Mouse (Mus musculus) cortical plate, adult 2 months (tissue): ENCODE measurements around the gene Fbxl8. TPM values are rescaled to one million over a fixed set of nuclear protein-coding genes. Genes with fewer than 3 reads are reported as not detected.

ENCODE experiments used
- H3K27ac ChIP-seq: fragments of 200-500 bp; 2 replicates; pipeline ENCODE4 v1.5.1; 2012; ENCODE audit warnings: low read length, control low read depth, inconsistent platforms; ENCODE audit not compliant: insufficient read depth
- H3K4me1 ChIP-seq: fragments of 200-500 bp; 2 replicates; pipeline ENCODE4 v1.6.1; 2011; ENCODE audit warnings: low read length; ENCODE audit not compliant: control insufficient read depth, insufficient read depth
- H3K4me3 ChIP-seq: fragments of 200-500 bp; 2 replicates; pipeline ENCODE4 v1.5.1; 2011; ENCODE audit warnings: mild to moderate bottlenecking, low read length, control low read depth; ENCODE audit not compliant: insufficient read depth
- CTCF ChIP-seq: fragments of 200-500 bp; IDR thresholded peaks from 2 replicates; pipeline ENCODE4 v1.5.1; 2011; ENCODE audit warnings: mild to moderate bottlenecking, control low read depth, low read length; ENCODE audit not compliant: insufficient read depth; ENCODE audit errors: extremely low read depth
- POLR2A ChIP-seq: fragments of 200-500 bp; IDR thresholded peaks from 2 replicates; pipeline ENCODE4 v1.6.1; 2011; ENCODE audit warnings: mild to moderate bottlenecking, low read length, control low read depth; ENCODE audit not compliant: insufficient read depth; ENCODE audit errors: extremely low read depth
- polyA plus RNA-seq: library from polyadenylated mRNA; depleted of rRNA; stranded (reverse); fragments of >200 nt; gene quantifications from 2 replicates; pipeline ENCODE4 v1.2.3, GENCODE M21; 2012

Gene Fbxl8
- polyA plus RNA-seq, 1 experiment, result 2.2 TPM

DNA sequence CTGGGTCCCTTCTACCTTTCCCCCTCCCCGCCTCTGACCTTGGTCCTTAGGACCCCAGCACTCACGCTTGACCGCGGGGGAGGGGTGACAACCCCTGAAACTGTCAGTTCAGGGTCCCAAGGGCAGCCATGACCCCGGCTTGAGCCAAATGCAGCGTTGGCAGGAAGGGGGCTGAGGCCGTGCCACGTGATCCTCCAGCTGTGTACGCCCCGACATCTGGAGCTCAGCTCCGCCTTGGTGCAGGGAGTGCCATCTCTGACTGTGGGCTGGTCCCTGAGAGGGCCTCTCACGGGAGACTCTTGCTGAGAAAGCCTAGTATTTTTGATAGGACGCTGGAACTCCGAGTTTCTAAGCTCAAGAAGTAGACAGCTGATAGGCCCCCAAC lies 9.5 kb upstream of the Fbxl8 start, which contains the start of gene B3gnt9:
TSS of gene B3gnt9 (minus strand) at position 188 of the 385 bp plus-strand sequence.
- no peaks in the 10 kb centered on the region for H3K4me1 ChIP-seq
- H3K27ac ChIP-seq, result no peak within 1 kb of the TSS; the same call in 1 of the 2 replicates
- TF ChIP-seq POLR2A, result no peak
- TF ChIP-seq CTCF, result no peak
- peak within 1 kb of the TSS; percentile 58 for H3K4me3 ChIP-seq

DNA sequence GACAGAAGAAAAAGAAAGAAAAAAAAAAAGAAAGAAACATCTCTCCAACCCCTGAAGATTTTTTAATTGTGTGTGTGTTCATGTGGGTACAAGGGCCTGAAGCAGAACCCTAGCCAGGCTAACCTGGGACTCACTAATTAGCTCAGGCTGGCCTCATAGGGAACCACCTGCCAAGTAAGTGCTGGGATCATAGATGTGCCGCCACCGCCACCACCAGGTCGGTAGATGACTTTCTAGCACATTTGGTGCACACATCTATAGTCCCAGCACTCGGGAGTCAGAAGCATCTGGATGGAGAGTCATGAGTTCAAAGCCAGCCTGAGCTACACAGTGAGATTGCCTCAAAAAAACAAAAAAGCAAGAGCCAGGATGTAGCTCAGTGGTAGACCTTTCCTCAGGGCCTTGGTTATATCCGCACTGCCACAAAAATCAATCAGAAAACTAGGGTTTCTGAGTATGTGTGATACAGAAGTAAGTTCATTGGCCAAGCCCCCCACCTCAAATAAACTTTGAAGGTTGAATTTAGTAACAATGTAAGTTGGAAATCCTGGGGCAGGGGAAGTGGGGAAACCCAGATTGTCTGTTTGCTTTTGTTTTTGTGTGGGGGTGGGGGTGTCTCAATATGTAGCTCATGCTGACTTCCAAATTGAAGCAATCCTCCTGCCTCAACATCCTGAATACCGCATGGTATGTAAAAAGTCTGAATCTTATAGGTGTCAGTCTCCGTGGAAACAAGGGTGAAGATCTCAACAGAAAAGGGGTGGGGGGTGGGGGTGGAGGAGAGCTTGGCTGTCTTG lies 6.9 kb upstream of the Fbxl8 start:
- TF ChIP-seq POLR2A, result no peak
- TF ChIP-seq CTCF, result no peak
- H3K27ac ChIP-seq, result no peak overlapping the region
- H3K4me3 ChIP-seq, result no peak overlapping the region
- H3K4me1 ChIP-seq, result no peaks in the 10 kb centered on the region

DNA sequence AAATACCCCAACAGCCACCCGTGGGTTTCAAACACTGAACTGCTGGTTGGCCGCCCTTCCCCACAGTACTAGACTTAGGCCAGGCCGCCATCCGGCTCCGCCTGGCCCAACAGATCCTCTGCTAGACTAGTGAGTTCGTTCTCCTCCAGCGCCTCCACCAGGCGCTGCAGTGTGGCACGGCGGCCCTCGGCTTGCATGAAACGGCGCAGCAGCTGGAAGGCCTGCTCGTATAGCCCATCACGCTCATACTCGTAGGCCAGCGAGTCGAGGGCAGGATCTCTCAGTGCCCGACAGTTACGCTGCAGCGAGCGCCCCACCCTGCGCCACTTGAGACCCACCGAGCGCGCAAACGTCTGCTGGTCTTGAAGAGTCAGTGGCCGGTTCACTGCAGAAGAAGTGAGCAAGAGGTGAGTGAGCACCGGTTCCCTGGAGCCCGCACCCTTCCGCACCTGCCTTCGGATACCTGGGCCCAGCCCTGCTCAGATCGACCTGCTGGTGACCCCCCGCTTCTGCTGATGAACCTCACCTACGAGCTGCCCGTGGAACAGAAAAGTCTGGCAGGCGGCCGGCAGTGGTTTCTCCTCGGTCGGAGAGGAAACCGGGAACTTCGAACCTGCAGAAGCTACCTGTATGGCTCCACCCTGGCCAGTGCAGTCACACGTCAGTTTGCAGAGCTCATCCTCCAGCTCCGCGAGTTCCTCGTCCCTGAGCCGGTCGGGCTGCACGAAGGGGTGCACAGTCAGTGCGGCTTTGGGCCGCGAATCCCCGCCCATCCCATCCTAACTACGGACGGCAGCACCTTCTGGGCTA lies 5.3 kb upstream of the Fbxl8 start:
- Histone ChIP-seq H3K27ac (no peak overlapping the region), H3K4me1 (no peaks in the 10 kb centered on the region), H3K4me3 (peak overlapping the region; percentile 20)
- TF ChIP-seq CTCF, result no peak
- no peak for TF ChIP-seq POLR2A

DNA sequence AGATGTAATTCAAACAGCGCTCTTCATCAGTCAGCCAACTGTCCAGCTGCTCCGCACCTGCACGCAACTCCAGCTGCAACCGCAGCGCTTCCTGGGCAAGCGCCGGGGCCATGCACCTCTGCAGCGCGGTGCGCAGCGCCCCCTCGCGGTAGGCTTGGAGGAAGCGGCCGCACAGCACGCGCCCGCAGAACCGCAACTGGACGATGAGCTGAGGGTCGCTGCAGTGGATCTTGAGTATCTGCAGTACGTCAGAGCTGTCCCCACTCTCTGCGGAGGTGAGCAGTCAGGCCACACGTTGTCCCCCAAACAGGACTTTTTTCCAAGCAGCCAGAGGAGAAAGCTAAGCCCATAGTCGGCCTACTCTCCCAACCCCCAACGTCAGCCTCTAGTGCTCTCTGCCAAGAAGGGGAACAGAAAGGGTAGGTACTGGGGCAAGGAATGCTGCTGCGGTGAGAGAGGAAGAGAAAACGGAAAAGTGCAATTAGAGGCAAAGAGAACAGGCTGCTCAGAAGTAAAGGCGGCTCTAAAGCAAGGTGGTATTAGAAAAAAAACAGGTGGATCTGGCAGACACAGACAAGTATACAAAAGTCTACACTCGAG lies 4.6 kb upstream of the Fbxl8 start:
- peak overlapping the region; percentile 20 for H3K4me3 ChIP-seq
- H3K27ac ChIP-seq, result no peak overlapping the region
- TF ChIP-seq POLR2A (no peak), CTCF (peak; percentile 80)
- no peaks in the 10 kb centered on the region for H3K4me1 ChIP-seq

DNA sequence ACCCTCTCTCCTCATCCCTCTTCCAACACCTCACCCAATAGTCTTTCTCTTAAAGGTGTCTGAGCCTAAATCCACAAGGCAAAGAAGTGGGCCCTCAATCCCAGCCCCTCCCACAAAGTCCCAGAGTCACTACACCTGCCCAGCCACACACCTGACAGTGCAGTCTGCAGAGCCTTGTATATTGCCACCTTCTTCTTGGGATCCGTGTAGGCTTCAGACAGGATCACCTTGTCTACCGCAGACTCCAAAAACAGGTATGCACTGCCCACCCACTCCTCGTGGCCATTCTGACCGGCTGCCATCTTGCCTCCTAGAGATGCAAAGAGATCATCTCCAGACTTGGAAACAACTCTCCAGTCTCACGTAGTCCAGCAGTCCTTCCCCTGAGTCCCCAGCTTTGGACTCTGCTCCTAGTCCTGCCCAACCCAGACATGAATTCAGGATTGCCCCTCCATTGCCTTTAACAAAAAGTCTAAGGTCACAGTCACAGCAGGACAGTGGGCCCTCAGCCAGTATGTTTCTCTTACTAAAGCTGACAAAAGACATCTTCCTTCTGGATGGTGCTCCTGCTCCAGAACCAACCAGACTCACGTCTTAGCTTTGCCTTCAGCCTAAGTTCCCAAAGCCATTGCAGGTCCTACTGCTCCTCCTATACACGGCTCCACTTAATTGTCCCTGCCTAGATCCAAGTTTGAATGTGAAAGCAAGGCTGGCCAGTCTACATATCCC lies 3.9 kb upstream of the Fbxl8 start:
- Histone ChIP-seq H3K27ac (no peak overlapping the region), H3K4me3 (no peak overlapping the region), H3K4me1 (no peaks in the 10 kb centered on the region)
- TF ChIP-seq CTCF (no peak), POLR2A (no peak)

DNA sequence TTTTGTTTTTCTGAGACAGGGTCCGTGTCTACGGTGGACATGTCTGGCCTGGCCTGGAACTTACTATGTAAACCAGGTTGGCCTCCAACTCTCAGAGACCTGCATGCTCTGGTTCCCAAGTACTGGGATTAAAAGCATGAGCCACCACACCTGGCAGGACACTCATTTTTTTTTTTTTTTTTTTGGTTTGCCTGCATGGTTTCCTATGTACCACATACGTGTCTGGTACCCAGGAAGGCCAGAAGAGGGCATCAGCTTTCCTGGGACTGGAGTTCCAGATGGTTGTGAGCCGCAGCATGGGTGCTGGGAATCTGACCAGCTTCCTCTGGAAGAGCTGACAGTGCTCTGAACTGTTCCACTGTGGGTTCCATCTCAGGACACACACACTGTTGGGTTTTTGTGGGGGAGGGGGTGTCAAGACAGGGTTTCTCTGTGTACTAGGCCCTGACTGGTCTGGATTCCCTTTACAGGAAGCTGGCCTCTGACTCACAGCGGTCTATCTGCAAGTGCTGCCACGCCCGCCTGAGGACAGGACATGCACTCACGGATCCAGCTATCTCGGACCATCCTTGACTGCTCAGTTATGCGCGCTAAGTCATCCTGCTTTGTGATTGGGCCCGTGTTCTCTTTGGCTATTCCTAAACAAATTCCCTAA lies 3.0 kb upstream of the Fbxl8 start:
- H3K4me1 ChIP-seq, result no peaks in the 10 kb centered on the region
- no peak overlapping the region for H3K4me3 ChIP-seq
- no peak overlapping the region for H3K27ac ChIP-seq
- TF ChIP-seq CTCF (no peak), POLR2A (no peak)

DNA sequence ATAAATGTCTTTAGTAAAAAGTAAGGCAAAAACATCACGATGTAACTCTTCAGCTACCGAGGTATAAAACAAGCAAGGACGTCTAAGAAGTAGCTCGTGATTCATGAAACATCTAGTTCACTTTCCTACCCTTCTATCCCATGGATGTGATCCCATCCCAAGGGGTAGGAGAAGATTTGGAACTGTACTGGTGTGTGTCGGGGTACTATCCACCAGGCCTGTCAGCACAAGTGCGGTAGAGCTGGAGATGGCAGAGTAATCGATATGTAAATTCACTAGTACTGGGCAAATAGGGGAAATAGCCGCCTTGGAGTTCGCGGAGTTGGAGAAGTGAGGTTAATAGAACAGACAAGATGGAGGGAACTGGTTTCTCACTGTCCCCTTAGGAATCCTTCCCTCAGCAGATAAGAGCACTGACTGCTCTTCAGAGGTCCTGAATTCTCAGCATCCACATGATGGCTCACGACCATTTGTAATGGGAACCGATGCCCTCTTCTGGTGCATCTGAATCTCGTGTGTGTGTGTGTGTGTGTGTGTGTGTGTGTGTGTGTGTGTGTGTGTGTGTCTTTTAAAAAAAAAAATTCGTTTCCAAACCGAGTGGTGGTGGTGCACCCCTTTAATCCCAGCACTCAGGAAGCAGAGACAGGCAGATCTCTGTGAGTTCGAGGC lies 1.1 kb upstream of the Fbxl8 start:
- Histone ChIP-seq H3K27ac (no peak overlapping the region), H3K4me3 (no peak overlapping the region; the same call in 1 of the 2 replicates), H3K4me1 (no peaks in the 10 kb centered on the region)
- TF ChIP-seq POLR2A (no peak), CTCF (no peak)

DNA sequence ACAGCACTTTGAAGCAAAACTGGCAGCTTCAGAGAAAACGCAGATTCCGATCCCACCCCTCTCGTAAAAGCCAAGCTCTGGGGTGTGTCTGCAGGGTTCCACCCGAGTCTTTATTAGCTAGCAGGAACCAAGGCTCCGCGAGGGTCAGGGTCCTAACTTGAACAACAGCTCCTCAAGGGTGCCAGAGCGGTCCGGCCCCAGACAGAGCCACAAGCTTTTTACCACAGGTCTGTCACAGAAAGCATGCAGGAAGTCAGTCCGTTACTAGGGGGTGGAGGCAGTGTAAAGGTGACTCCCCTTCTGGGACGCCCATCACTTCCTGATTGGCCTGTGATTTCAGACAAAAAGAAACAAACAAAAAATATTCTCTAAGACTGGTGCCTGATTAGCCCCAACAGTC lies 680 bp downstream of the Fbxl8 start:
- Histone ChIP-seq H3K4me1 (no peaks in the 10 kb centered on the region; the same call in 1 of the 2 replicates), H3K27ac (no peak overlapping the region), H3K4me3 (no peak overlapping the region; the same call in 1 of the 2 replicates)
- no peak for TF ChIP-seq POLR2A
- no peak for TF ChIP-seq CTCF
